Mouse (Mus musculus): ENCODE results near the gene Has3. TPM values are rescaled to one million over a fixed set of nuclear protein-coding genes. Genes with fewer than 3 reads are reported as not detected.
A peak's percentile ranks its signal among the peaks of the same experiment; 100 is the strongest.

Gene Has3
- polyA plus RNA-seq, 1 experiment, result 2.0 TPM

- no peak overlapping the region for H3K27ac ChIP-seq (ENCODE audit: control insufficient read depth, insufficient read depth, low read length)
- TF ChIP-seq CTCF (IDR thresholded peaks at IDR 0.05; ENCODE audit: borderline replicate concordance, control insufficient read depth, extremely low read depth, insufficient read depth, low read length, poor library complexity), result no peak
- no peak for TF ChIP-seq POLR2A (IDR thresholded peaks at IDR 0.05; ENCODE audit: control insufficient read depth, extremely low read depth, insufficient read depth, low read length, poor library complexity)
- WGBS, result 72% methylated on average over 6 of the region's 6 CpGs
- no peak for DNase-seq
- no peaks in the 10 kb centered on the region for H3K36me3 ChIP-seq (ENCODE audit: control insufficient read depth, insufficient read depth, low read length)
- no peaks in the 10 kb centered on the region for H3K27me3 ChIP-seq (ENCODE audit: control insufficient read depth, insufficient read depth, low read length)
- H3K4me3 ChIP-seq (ENCODE audit: control insufficient read depth, insufficient read depth, low read length), result no peak overlapping the region
- H3K4me1 ChIP-seq (replicated peaks; ENCODE audit: control insufficient read depth, insufficient read depth, low read length), result no peaks in the 10 kb centered on the region
Measured at GRCm38 (mm10) chr8:106929155-106929913, 59.3 kb downstream of the Has3 start.

GRCm38 (mm10) chr8:106929921-106930320, 59.9 kb downstream of the Has3 start:
- Histone ChIP-seq H3K27ac (ENCODE audit: control insufficient read depth, insufficient read depth, low read length) (0 out of 2 replicates have a peak overlapping the region, but pooled peaks have one; percentile 11), H3K27me3 (ENCODE audit: control insufficient read depth, insufficient read depth, low read length) (no peaks in the 10 kb centered on the region), H3K4me1 (replicated peaks; ENCODE audit: control insufficient read depth, insufficient read depth, low read length) (no peaks in the 10 kb centered on the region), H3K36me3 (ENCODE audit: control insufficient read depth, insufficient read depth, low read length) (no peaks in the 10 kb centered on the region), H3K4me3 (ENCODE audit: control insufficient read depth, insufficient read depth, low read length) (no peak overlapping the region)
- TF ChIP-seq CTCF (IDR thresholded peaks at IDR 0.05; ENCODE audit: borderline replicate concordance, control insufficient read depth, extremely low read depth, insufficient read depth, low read length, poor library complexity) (no peak), POLR2A (IDR thresholded peaks at IDR 0.05; ENCODE audit: control insufficient read depth, extremely low read depth, insufficient read depth, low read length, poor library complexity) (no peak)
- WGBS, result 91% methylated on average over 5 of the region's 5 CpGs
- no peak for DNase-seq

GRCm38 (mm10) chr8:106932376-106933065, 62.5 kb downstream of the Has3 start:
- Histone ChIP-seq H3K4me3 (ENCODE audit: control insufficient read depth, insufficient read depth, low read length) (no peak overlapping the region), H3K27ac (ENCODE audit: control insufficient read depth, insufficient read depth, low read length) (no peak overlapping the region), H3K36me3 (ENCODE audit: control insufficient read depth, insufficient read depth, low read length) (no peaks in the 10 kb centered on the region), H3K4me1 (replicated peaks; ENCODE audit: control insufficient read depth, insufficient read depth, low read length) (peaks cover 4% of the 10 kb centered on the region; the same call in 1 of the 2 replicates), H3K27me3 (ENCODE audit: control insufficient read depth, insufficient read depth, low read length) (no peaks in the 10 kb centered on the region; the same call in 1 of the 2 replicates)
- WGBS, result 22% methylated on average over 22 of the region's 22 CpGs
- TF ChIP-seq POLR2A (IDR thresholded peaks at IDR 0.05; ENCODE audit: control insufficient read depth, extremely low read depth, insufficient read depth, low read length, poor library complexity), result no peak
- no peak for TF ChIP-seq CTCF (IDR thresholded peaks at IDR 0.05; ENCODE audit: borderline replicate concordance, control insufficient read depth, extremely low read depth, insufficient read depth, low read length, poor library complexity)
- DNase-seq, result peak; percentile 3

GRCm38 (mm10) chr8:106933506-106934143, 63.6 kb downstream of the Has3 start:
- H3K4me3 ChIP-seq (ENCODE audit: control insufficient read depth, insufficient read depth, low read length), result no peak overlapping the region
- DNase-seq, result no peak
- peaks cover 4% of the 10 kb centered on the region; the same call in 1 of the 2 replicates for H3K4me1 ChIP-seq (replicated peaks; ENCODE audit: control insufficient read depth, insufficient read depth, low read length)
- TF ChIP-seq POLR2A (IDR thresholded peaks at IDR 0.05; ENCODE audit: control insufficient read depth, extremely low read depth, insufficient read depth, low read length, poor library complexity) (no peak), CTCF (IDR thresholded peaks at IDR 0.05; ENCODE audit: borderline replicate concordance, control insufficient read depth, extremely low read depth, insufficient read depth, low read length, poor library complexity) (no peak)
- no peak overlapping the region for H3K27ac ChIP-seq (ENCODE audit: control insufficient read depth, insufficient read depth, low read length)
- H3K27me3 ChIP-seq (ENCODE audit: control insufficient read depth, insufficient read depth, low read length), result no peaks in the 10 kb centered on the region; the same call in 1 of the 2 replicates
- 82% methylated on average over 4 of the region's 4 CpGs for WGBS
- no peaks in the 10 kb centered on the region for H3K36me3 ChIP-seq (ENCODE audit: control insufficient read depth, insufficient read depth, low read length)

Other genes with a start within 250 kb of the Has3 start
- gene Tango6, start 187.2 kb upstream of the Has3 start, polyA plus RNA-seq (2012; rRNA removed), result 6.4 and 6.9 TPM in 2 replicates
- 35.8 and 36.6 TPM in 2 replicates for gene Utp4, start 23.4 kb downstream of the Has3 start, polyA plus RNA-seq (2012; rRNA removed)
- gene Sntb2, start 65.5 kb downstream of the Has3 start, polyA plus RNA-seq (2012; rRNA removed), result 4.5 and 4.6 TPM in 2 replicates
- gene Vps4a, start 161.0 kb downstream of the Has3 start, polyA plus RNA-seq (2012; rRNA removed), result 31.2 and 31.6 TPM in 2 replicates
- gene Pdf, start 178.4 kb downstream of the Has3 start, polyA plus RNA-seq (2012; rRNA removed), result 32.2 and 41.4 TPM in 2 replicates
- 59.7 and 68.6 TPM in 2 replicates for gene Cog8, start 186.4 kb downstream of the Has3 start, polyA plus RNA-seq (2012; rRNA removed)
- 34.1 and 38.4 TPM in 2 replicates for gene Nip7, start 186.6 kb downstream of the Has3 start, polyA plus RNA-seq (2012; rRNA removed)
- gene Tmed6, start 195.4 kb downstream of the Has3 start, polyA plus RNA-seq (2012; rRNA removed), result 0.20 TPM in 2 replicates
- 30.9 and 31.5 TPM in 2 replicates for gene Terf2, start 226.3 kb downstream of the Has3 start, polyA plus RNA-seq (2012; rRNA removed)

Data from thymus, adult 2 months (tissue).